Mouse (Mus musculus) heart, embryonic 11.5 days (tissue): Measurements from ENCODE around the gene Uchl3. TPM values are rescaled to one million over a fixed set of nuclear protein-coding genes. Genes with fewer than 3 reads are reported as not detected.

Source experiments
- ATAC-seq: fragments of 200-750 bp; cut with Nextera tagmentation; replicated peaks from 2 replicates; pipeline ENCODE4 v1.8.0; 2017; ENCODE audit warnings: moderate library complexity; ENCODE audit not compliant: insufficient number of reproducible peaks, low FRiP score, low TSS enrichment
- H3K27ac ChIP-seq: fragments of 300-500 bp; sonication (generic); 2 replicates; pipeline ENCODE4 v1.5.1; 2014; ENCODE audit warnings: mild to moderate bottlenecking, low read depth, low read length
- H3K27me3 ChIP-seq: fragments of 300-500 bp; sonication (generic); 2 replicates; pipeline ENCODE4 v1.6.1; 2014; ENCODE audit warnings: mild to moderate bottlenecking, low read length, mixed read lengths; ENCODE audit not compliant: control insufficient read depth, insufficient read depth
- H3K36me3 ChIP-seq: fragments of 300-500 bp; sonication (generic); 2 replicates; pipeline ENCODE4 v1.6.1; 2014; ENCODE audit warnings: mild to moderate bottlenecking, low read length, moderate library complexity, mixed read lengths; ENCODE audit not compliant: control insufficient read depth, insufficient read depth
- H3K4me1 ChIP-seq: fragments of 300-500 bp; sonication (generic); 2 replicates; pipeline ENCODE4 v1.6.1; 2014; ENCODE audit warnings: low read length; ENCODE audit not compliant: control insufficient read depth, insufficient read depth
- H3K4me2 ChIP-seq: fragments of 300-500 bp; sonication (generic); 2 replicates; pipeline ENCODE4 v1.6.1; 2014; ENCODE audit warnings: mild to moderate bottlenecking, moderate library complexity
- H3K4me3 ChIP-seq: fragments of 300-500 bp; sonication (generic); 2 replicates; pipeline ENCODE4 v1.5.1; 2014; ENCODE audit warnings: low read depth, low read length
- H3K9ac ChIP-seq: fragments of 300-500 bp; sonication (generic); 2 replicates; pipeline ENCODE4 v1.6.1; 2014; ENCODE audit warnings: mild to moderate bottlenecking, low read depth, low read length, moderate library complexity
- H3K9me3 ChIP-seq: fragments of 300-500 bp; sonication (generic); replicated peaks from 2 replicates; pipeline ENCODE4 v1.6.1; 2016; ENCODE audit warnings: low read length; ENCODE audit not compliant: control insufficient read depth
- WGBS: fragments of 180-500 bp; shearing (Covaris S2); extraction: QIAGEN DNeasy Blood & Tissue Kit; methylation state at CpG from one replicate; pipeline ENCODE4 v1.1.7; 2014; ENCODE audit not compliant: insufficient replicate concordance; 5-methylcytosine and 5-hydroxymethylcytosine counted together
- polyA plus RNA-seq: library from polyadenylated mRNA; unstranded; fragments of >200 nt; fragmentation: Nextera tagmentation; extraction: Ambion mirVana; gene quantifications from 2 replicates; pipeline ENCODE4 v1.2.1, GENCODE M21; 2014

Gene Uchl3
- polyA plus RNA-seq, 1 experiment from 2014 or later, result 116 TPM

DNA sequence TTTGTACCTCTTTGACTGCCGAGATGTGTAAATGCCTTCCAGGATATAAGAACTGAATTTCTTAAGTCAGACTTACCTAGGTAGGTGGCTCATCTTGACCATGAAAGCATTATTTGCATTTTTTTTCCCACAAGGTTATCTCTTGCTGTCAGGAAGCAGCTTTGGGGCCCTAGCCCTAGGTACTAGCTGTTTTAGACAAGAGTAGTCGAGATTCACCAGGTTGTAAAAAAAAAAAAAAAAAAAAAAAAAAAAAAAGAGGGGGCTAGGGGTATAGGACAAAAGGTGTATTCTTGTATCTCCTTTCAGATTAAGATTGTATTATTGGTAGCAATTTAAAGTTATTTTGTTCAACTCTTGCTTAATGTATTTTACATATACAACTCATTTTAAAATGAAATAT, 23.2 kb upstream of the Uchl3 start:
- Histone ChIP-seq H3K9me3 (no peaks in the 10 kb centered on the region), H3K4me1 (no peaks in the 10 kb centered on the region), H3K27me3 (no peaks in the 10 kb centered on the region), H3K9ac (no peak overlapping the region), H3K36me3 (peaks cover 4% of the 10 kb centered on the region; the same call in 1 of the 2 replicates), H3K4me2 (no peak overlapping the region), H3K4me3 (no peak overlapping the region), H3K27ac (no peak overlapping the region)
- no peak for ATAC-seq
- WGBS, result 68% methylated on average over 2 of the region's 2 CpGs

DNA sequence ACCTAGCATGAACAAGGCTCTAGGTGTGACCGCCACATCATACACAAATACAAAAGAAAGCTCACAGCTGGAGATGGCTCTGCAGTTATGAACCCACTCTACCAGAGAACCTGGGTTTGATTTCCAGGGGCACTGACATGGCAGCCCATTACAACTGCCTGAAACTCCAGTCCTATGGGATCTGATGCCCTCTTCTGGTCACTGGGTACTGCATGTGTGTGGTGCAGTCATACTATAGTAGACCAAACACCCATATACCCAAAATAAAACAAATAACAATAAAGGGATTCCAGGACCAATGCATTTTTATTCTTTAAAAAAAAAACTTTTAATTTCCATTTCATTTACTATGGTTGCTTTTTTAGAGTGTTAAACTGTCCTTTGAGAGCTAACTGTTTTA, 18.0 kb upstream of the Uchl3 start:
- ATAC-seq, result no peak
- Histone ChIP-seq H3K36me3 (peaks cover 4% of the 10 kb centered on the region; the same call in 1 of the 2 replicates), H3K4me2 (no peak overlapping the region), H3K4me3 (no peak overlapping the region), H3K9ac (no peak overlapping the region), H3K27me3 (no peaks in the 10 kb centered on the region), H3K4me1 (no peaks in the 10 kb centered on the region), H3K9me3 (no peaks in the 10 kb centered on the region), H3K27ac (no peak overlapping the region)
- WGBS, result 100% methylated on average over 1 of the region's 1 CpGs

DNA sequence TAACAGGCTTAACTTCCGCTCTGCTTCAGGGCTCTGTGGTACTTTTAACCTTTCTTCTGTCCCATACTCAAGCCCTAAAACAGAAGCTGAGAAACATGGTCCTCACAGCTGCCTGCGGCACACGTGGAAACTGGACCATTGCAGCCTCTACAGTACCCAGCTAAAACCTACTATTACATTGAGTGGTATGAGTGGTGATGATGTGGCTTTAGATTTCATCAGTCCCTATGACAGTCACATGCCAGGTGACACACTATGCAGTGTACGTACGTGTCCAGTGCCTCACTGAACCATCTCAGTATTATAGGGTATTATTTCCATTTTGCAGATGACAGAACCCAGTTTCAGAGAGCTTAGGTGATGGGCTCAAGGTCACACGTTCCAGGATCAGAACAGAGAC, 16.4 kb upstream of the Uchl3 start:
- H3K4me1 ChIP-seq, result no peaks in the 10 kb centered on the region
- H3K36me3 ChIP-seq, result peaks cover 4% of the 10 kb centered on the region; the same call in 1 of the 2 replicates
- WGBS, result 87% methylated on average over 6 of the region's 6 CpGs
- ATAC-seq, result no peak
- H3K4me3 ChIP-seq, result no peak overlapping the region
- H3K27ac ChIP-seq, result no peak overlapping the region
- no peaks in the 10 kb centered on the region for H3K9me3 ChIP-seq
- no peak overlapping the region for H3K9ac ChIP-seq
- H3K4me2 ChIP-seq, result no peak overlapping the region
- H3K27me3 ChIP-seq, result no peaks in the 10 kb centered on the region

DNA sequence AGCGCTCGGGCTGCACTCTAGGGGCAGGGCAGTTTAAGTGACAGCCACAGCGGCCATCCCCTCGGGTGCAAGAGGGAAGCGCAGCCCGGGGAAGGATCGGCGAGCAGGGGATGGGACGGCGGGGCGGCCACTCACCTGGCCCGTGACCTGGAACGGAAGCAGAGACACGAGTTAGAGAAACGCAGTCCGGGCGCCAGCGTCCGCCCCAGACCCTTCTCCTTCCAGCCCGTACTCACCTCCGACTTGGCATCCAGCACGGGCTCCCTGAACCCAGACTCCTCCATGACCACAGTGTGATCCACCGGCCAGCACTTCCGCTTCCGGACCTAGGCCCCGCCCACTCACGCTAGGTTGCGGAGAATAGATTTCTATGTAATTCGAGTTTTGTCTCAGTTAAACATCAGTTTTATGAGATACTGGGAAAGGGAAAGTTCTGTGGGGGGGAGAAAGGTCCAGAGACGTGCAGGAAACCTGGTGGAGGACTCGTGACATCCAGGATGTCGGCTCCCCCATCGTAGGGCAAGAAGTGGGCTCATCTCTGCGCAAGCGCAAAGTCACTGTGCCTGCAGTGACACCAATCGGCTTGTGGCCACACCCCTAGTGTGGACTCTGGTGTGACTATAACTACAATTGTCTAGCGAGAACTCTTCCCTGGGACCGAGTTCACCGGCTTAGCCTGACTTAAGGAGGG, 13.5 kb upstream of the Uchl3 start, which contains the start of gene Commd6:
Gene Commd6, minus strand, starts transcription at position 534 of the 691 bp plus-strand sequence.
- H3K9me3 ChIP-seq, result no peaks in the 10 kb centered on the region
- H3K4me2 ChIP-seq, result peak within 1 kb of the TSS; percentile 66
- H3K4me3 ChIP-seq, result peak within 1 kb of the TSS; percentile 76
- peak within 1 kb of the TSS; percentile 64 for H3K27ac ChIP-seq
- H3K27me3 ChIP-seq, result no peaks in the 10 kb centered on the region
- H3K9ac ChIP-seq, result peak within 1 kb of the TSS; percentile 82
- peak; percentile 95 for ATAC-seq
- no peaks in the 10 kb centered on the region for H3K36me3 ChIP-seq
- WGBS, result under 1% methylated on average over 38 of the region's 39 CpGs
- H3K4me1 ChIP-seq, result no peaks in the 10 kb centered on the region

DNA sequence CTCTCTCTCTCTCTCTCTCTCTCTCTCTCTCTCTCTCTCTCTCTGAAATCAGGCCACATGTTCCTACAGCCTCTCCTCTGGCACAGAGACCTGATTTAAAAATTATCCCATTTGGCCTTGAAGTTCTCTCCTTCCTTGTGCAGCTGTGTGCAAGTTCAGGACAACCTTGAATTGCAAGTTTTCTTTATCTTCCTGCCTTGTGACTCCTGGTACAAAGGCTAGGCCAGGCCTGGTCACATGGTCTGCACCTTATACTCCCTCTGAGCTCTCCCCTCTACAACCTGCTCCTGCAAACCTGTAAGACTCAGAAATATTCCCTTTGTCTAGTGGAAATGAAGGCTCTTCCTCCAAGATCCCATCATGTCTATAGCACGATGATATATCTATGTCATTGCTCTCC, 8.8 kb upstream of the Uchl3 start:
- no peaks in the 10 kb centered on the region for H3K9me3 ChIP-seq
- ATAC-seq, result no peak
- H3K27ac ChIP-seq, result no peak overlapping the region

DNA sequence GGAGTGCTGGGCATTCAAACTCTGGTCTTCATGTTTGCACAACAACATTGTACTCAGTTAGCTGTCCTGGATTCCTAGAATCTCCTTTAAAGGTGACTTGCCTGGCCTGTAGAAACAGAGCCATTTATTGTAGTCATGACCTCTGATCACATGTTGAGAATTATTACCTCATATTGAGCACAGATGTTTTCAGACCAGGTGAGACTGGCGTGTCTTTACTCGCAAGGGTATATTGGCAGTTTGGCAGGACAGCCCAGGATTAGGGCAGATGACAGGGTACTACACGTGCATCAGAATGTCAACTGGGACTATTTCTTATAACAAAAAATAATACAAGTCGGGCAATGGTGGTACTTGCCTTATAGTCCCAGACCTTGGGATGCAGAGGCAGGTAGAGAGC, 3.2 kb upstream of the Uchl3 start:
- WGBS, result 72% methylated on average over 4 of the region's 4 CpGs
- Histone ChIP-seq H3K36me3 (no peaks in the 10 kb centered on the region), H3K27ac (no peak overlapping the region), H3K4me2 (no peak overlapping the region), H3K9me3 (no peaks in the 10 kb centered on the region), H3K4me3 (no peak overlapping the region), H3K27me3 (no peaks in the 10 kb centered on the region), H3K9ac (no peak overlapping the region), H3K4me1 (no peaks in the 10 kb centered on the region)
- ATAC-seq, result no peak

More for the DNA sequence above, 8.8 kb upstream of the Uchl3 start:
- Histone ChIP-seq H3K4me1 (no peaks in the 10 kb centered on the region), H3K36me3 (no peaks in the 10 kb centered on the region), H3K27me3 (no peaks in the 10 kb centered on the region), H3K4me2 (no peak overlapping the region), H3K4me3 (no peak overlapping the region), H3K9ac (no peak overlapping the region)
- 77% methylated on average over 1 of the region's 1 CpGs for WGBS

DNA sequence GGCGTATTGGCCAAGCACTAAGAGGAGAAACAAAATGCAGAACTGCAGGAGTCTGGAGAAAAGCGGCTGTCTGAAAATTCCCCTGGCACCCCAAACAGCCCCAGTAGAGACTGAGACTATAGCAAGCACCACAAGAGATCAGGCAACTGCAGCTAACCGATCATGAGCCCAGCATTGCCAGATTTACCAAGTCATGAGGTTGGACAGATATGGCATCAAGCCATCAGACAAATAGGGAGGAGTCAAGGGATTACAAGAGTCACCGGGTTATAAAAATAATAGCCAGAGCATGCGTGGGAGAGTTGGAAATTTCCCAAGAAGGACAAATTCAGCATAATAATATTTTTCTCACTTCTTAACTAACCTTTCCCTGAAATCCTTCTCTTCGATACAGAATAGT, 1.2 kb upstream of the Uchl3 start:
- H3K4me1 ChIP-seq, result no peaks in the 10 kb centered on the region
- no peak overlapping the region for H3K9ac ChIP-seq
- no peaks in the 10 kb centered on the region for H3K9me3 ChIP-seq
- no peaks in the 10 kb centered on the region for H3K27me3 ChIP-seq
- H3K4me3 ChIP-seq, result no peak overlapping the region
- WGBS, result 90% methylated on average over 6 of the region's 6 CpGs
- H3K27ac ChIP-seq, result no peak overlapping the region
- ATAC-seq, result no peak
- H3K4me2 ChIP-seq, result no peak overlapping the region
- no peaks in the 10 kb centered on the region for H3K36me3 ChIP-seq

DNA sequence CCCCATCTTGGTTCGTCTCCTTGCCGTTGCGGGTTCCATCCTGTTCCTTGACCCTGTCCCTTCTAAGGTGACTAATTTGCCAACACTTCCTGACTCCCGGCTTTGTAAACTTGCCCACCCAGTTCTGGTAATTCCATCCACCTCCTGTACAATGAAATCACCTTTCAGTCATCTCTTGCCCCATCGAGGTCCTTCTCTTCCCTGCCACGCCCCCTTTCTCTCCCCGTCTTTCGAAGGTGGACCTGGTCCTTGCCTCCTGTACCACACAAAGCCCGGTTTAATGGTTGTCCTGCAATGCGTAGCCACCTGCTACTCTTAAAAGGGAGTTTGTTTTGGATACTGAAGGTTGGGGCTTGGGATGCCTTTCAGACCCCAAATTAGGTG, 751 bp downstream of the Uchl3 start:
- Histone ChIP-seq H3K4me3 (peak overlapping the region; percentile 96), H3K4me2 (peak overlapping the region; percentile 88), H3K9me3 (no peaks in the 10 kb centered on the region), H3K27ac (no peak overlapping the region), H3K4me1 (no peaks in the 10 kb centered on the region), H3K36me3 (no peaks in the 10 kb centered on the region), H3K27me3 (no peaks in the 10 kb centered on the region), H3K9ac (peak overlapping the region; percentile 78)
- 0 out of 2 replicates have a peak, but pooled peaks have one; percentile 4 for ATAC-seq
- WGBS, result 2% methylated on average over 10 of the region's 10 CpGs

DNA sequence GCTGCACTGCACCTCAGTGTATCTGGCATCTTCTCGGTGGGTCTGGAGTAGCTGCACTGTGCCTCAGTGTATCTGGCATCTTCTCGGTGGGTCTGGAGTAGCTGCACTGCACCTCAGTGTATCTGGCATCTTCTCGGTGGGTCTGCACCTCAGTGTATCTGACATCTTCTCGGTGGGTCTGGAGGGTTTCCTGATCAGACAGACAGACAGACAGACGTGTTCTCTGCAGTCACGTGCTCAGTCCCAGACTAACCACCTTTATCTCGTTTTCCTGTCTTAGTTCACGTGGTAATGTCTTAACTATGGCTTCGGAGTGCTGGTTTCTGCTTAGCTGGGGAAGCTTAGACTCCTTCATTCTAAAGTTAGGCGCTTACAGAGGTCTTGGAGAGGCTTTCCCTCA, 2.5 kb downstream of the Uchl3 start:
- Histone ChIP-seq H3K9me3 (no peaks in the 10 kb centered on the region), H3K27me3 (no peaks in the 10 kb centered on the region), H3K9ac (no peak overlapping the region), H3K27ac (no peak overlapping the region), H3K4me1 (no peaks in the 10 kb centered on the region), H3K36me3 (no peaks in the 10 kb centered on the region), H3K4me3 (no peak overlapping the region), H3K4me2 (no peak overlapping the region)
- ATAC-seq, result no peak
- 66% methylated on average over 10 of the region's 10 CpGs for WGBS
